Mouse (Mus musculus) bone marrow macrophage, adult 2 months (primary cell): Measurements from ENCODE around the gene Gm29609.

ENCODE experiments used
- CTCF ChIP-seq: IDR thresholded peaks from 2 replicates; pipeline ENCODE4 v1.5.1; 2012; ENCODE audit warnings: low read depth, mild to moderate bottlenecking, low read length, moderate library complexity
- POLR2A ChIP-seq: IDR thresholded peaks from 2 replicates; pipeline ENCODE4 v1.6.1; 2012; ENCODE audit warnings: mild to moderate bottlenecking, low read depth, low read length, borderline replicate concordance

GRCm38 (mm10) chr5:31226641-31227040, 46.9 kb upstream of the Gm29609 start:
- TF ChIP-seq CTCF, result no peak
- TF ChIP-seq POLR2A, result no peak
